Mouse (Mus musculus): ENCODE data around the gene Plpp7. TPM values are rescaled to one million over a fixed set of nuclear protein-coding genes. Genes with fewer than 3 reads are reported as not detected.

Plpp7 gene
- total RNA-seq (2021): 10 to 100 TPM; 26.1 to 30.9 TPM
- long read RNA-seq, experiment 1, transcript Plpp7-201 (2 exons, 1,947 nt): major isoform, 71 of 72 reads
- long read RNA-seq, experiment 1, partial matches to known transcripts: 0 of 72 reads
- long read RNA-seq, experiment 1, other reads (novel, unspliced or antisense): 1 of 72 reads
- long read RNA-seq, experiment 2, transcript Plpp7-201 (2 exons, 1,947 nt): major isoform, 46 of 51 reads
- long read RNA-seq, experiment 2, partial matches to known transcripts: 0 of 51 reads
- long read RNA-seq, experiment 2, other reads (novel, unspliced or antisense): 3 of 51 reads

DNA sequence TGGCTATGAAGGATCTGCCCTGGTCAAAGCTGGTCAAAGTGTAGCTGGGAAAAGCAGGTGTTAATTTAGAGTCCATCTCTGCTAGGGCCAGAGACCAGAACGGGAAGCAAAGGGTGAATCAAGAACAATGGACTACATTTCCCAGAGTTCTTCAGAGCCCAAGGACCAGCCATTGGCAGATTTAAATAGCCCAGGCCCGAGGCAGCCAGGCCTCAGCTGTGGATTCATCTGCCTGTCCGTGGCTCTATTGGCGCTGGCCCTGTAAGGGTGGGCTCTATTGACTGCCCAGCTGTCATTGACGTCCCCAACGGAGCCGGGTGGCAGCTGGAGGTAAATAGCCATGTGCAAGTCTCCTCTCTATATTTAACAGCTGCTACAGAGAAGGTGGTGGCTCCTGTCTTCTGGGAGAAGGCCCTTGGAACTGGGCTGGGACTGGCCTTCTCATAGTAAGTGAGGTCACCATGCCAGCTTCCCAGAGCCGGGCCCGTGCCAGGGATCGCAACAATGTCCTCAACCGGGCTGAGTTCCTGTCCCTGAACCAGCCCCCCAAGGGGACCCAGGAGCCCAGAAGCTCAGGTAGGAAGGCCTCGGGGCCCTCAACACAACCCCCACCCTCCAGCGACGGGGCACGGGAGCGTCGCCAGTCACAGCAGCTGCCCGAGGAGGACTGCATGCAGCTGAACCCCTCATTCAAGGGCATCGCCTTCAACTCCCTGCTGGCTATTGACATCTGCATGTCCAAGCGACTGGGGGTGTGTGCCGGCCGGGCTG lies at the start of gene Plpp7:
Gene Plpp7, plus strand, starts transcription at position 178 of the 771 bp plus-strand sequence.
- peak; percentile 75 to 78 for DNase-seq
- intact Hi-C loops (cut with DNase I): no loop called here

DNA sequence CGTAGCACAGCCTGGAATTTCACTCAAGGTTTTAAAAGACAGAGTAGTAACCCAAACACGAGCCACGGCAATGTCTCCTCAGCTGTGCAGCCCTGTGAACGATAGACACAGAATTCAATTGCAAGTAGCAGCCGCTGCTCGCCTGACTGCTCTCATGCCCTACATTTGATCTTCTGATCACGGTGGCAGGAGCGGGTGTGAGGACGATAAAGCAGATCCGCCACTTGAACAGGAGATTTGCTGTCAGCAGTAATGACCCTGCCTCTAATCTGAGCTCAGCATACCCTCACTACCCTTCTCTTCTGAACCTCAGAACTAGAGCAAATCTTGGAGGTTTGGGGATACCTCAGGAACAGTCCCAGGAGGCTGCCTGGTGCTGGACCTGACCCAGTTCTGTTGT lies 49.3 kb upstream of the Plpp7 start:
- intact Hi-C loops (cut with DNase I): no loop called here
- peak in 1 of 2 experiments; percentile 33 for DNase-seq

DNA sequence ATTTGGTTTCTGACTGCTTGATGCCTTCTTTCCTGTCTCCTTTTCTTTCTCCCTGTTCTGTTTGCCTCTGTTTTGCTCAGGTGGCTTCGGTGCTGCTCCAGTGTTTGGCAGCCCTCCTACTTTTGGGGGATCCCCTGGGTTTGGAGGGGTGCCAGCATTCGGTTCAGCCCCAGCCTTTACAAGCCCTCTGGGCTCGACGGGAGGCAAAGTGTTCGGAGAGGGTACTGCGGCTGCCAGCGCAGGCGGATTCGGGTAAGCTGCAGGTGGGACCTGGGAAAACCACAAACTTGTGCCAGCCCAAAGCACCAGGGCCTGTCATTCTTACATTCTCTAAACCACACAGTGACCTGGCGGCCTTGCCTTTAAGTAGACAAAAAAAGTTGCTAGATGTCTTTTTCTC lies 48.0 kb upstream of the Plpp7 start:
- peak in 1 of 2 experiments; percentile 29 for DNase-seq
- intact Hi-C loops (cut with DNase I): no loop called here

DNA sequence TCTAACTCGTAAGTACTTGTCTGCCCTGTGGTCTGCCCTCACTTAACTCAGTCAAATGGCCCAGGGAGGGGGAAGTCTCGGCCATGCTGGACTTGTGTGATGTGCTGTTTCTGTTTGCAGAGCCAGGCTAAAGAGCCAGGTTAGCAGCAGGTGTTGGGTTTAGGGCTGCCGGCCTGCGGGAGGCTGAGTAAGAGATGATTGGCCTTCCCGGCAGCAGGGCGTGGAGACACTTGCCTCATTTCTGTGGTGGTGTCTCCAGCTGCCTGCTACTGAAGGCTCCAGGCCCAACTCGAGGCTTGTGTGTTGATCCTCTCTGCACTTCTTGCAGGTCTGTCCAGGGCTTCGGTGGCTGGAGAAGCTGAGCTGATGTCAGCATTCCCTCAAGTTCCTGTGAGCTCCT lies 43.5 kb upstream of the Plpp7 start:
- intact Hi-C loops (cut with DNase I): no loop called here
- DNase-seq: no peak

DNA sequence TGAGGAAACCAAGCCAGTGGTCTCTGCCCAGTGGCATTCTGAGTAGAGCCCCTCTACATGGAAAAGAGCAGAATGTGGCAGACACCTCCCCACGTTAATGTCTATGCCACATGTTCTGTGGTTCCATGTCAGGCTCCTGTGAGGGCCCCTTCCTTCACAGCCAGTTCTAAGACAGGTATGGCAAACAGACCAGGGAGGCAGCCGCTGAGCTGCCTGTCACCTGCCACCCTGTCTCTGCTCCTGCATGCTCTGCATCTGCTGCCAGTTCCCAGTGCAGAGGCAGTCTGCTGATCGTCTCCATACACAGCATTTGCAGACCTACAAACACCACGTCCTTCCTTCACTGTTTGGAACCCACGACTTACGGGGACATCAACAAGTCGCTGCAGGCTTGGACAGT lies 42.9 kb upstream of the Plpp7 start:
- intact Hi-C loops (cut with DNase I): no loop called here
- DNase-seq: no peak

DNA sequence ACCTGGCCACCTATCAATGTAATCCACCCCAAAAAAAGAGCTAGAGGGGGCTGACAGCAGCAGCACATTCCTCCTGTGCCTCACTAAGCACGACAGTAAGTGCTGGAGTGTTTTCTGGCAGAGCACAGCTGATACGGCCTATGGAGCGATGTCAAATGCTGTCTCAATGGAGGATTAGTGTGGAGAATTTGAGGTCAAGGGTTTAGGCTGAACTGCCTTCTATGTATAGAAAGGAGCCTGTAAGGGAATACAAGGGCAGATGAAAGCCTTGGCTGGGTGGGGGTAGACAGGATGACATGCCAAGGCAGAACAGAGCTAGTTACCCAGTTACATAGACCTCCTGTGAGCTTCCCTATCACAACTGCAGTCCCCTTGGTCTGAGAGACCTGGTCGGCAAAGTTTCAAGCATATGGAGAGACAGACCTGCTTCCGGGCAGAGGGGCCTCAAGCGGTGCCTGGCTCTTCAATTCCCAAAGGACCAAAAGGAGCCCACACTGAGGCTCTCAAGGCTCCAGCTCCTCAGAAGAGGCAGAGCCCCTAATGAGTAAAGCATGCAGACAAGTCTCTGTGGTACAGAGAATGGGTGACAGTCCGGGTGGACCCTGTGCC lies 39.9 kb upstream of the Plpp7 start:
- no peak for DNase-seq
- intact Hi-C loops (cut with DNase I): no loop called here

DNA sequence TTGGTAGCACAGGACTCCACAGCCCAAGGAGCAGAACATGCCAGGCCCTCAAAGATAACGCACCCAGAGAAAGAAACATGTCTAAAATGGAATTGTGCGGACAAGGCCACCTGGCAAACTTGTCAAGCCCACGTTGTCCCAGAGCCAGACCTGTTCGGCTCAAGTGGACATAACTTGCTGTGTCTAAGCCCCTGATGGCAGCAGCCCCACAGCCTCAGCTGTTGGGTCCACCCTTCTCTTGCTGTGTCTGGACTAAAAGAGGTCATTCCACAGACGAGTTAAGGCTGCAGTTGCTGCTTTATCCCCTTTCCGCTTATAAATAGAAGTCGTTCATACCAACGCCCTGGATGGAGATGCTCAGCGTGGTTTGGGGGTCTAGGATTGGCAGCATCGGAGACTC lies 38.8 kb upstream of the Plpp7 start:
- peak in 1 of 2 experiments; percentile 25 for DNase-seq
- intact Hi-C loops (cut with DNase I): no loop called here

DNA sequence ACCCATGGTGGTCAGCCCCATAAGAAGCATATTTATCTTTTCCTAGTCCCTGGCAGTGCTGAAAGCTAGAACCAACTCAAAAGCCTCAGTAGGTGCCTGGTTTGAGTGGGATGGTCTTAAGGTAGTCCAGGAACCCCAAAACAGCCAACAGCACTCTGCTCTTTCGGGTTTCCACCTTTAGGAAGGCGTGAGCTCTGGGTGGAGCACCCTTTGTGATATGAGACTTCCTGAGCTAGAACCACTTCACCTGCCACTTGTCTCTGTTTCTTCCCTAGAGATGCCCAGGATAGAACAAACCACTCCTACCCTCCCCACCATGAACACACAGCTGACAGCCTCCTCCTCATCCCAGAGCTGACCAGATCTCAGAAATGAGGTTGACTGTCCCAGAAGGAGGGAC lies 38.0 kb upstream of the Plpp7 start:
- intact Hi-C loops (cut with DNase I): no loop called here
- no peak for DNase-seq

DNA sequence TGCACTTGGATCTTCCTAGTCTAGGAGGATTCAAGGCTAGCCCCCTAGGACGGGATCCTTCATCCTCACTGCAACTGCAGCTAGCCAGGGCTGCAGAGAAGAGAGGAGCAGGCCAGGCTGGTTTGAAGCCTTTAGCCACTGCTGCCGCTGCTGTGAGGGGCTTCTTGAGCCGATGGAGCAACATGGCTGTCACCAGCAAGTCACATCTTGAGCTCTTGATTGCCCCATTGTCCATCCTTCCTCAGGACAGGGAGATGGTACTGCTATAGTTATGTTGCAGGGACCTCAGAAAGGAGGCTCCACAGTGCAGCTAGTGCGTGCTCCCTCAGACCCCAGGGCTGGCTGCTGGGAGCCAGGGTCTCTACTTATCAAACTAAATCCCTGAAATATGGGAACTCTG lies 37.5 kb upstream of the Plpp7 start:
- intact Hi-C loops (cut with DNase I): no loop called here
- DNase-seq: no peak

DNA sequence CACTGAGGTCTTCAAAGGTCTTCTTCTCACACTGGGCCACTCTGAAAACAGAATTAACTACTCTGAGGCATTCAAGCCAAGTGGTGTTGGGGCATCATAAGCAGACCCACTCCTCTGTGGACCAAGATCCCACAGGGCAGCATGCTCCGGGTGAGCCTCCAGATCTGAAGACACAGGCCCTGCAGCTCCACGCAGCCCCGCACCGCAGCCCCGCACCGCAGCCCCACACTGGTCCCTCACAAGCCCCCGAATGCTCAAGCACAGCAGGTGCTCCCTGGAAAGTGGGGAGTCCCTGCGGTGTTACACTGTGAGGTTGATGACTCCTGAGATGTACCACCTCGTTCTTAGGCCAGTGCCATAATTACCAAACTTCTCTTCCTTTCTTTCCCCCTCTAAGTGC lies 37.1 kb upstream of the Plpp7 start:
- intact Hi-C loops (cut with DNase I): no loop called here
- no peak for DNase-seq

DNA sequence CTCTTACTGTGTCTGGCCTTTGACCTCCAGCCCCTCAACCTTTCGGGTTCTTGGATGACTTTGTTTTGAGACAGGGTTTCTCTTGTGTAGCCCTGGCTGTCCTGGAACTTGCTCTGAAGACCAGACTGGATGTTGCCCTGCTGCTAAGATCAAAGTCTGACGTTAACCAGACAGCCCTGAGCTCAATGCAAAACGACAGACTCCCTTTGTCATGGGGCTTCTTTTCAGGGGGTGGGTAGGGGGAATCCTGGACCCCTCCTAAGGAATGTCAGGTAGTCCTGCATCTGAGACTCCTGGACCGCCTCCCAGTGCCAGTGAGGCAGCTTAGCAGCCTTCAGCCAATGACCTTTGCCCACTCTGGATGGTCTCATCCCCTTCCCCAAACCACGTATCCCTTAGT lies 36.6 kb upstream of the Plpp7 start:
- intact Hi-C loops (cut with DNase I): no loop called here
- DNase-seq: no peak

DNA sequence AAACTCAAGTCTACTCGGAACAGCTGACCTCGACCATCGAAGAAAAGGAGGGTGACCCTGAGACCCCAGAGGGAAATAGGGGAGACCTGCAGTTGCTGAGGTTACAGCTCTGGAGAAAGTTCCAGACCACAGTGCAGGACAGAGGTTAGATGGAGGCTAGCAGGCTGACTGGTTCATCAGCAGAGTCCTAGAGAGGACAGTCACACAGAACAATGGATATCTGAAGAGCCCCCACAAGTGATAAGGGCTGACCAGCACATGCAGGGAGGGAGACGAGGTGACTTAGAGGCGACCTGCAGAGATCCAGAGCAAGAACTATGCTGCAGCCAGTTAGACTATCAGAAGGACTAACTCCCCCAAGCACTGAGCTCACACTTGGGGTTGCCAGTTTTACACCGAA lies 35.7 kb upstream of the Plpp7 start:
- intact Hi-C loops (cut with DNase I): no loop called here
- no peak for DNase-seq

DNA sequence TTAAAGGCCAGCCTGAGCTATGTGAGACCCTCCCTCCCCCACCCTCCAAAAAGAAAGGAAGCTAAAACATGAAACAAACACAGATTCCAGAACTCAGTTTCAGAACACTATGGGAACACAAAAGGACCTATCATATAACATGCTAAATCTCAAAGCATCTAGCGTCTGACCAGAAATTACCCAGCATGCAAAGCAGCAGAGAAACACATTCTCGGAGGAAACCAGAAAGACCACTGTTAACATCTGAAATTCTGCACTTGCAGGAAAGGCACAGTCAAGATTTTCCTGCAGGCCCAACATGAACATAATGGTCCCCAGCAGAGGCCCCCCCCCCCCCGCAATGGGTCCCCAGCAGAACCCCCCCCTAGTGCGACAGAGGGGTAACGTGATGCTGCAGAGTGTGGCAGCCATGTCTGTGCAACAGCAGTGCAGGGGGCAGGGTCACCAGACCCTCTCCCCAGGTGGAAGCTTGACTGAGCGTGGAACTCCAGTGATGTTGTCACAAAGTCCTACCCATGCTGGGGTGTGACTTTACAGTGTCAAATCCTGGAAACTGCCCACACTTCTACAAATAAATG lies 35.0 kb upstream of the Plpp7 start:
- intact Hi-C loops (cut with DNase I): no loop called here
- DNase-seq: no peak

DNA sequence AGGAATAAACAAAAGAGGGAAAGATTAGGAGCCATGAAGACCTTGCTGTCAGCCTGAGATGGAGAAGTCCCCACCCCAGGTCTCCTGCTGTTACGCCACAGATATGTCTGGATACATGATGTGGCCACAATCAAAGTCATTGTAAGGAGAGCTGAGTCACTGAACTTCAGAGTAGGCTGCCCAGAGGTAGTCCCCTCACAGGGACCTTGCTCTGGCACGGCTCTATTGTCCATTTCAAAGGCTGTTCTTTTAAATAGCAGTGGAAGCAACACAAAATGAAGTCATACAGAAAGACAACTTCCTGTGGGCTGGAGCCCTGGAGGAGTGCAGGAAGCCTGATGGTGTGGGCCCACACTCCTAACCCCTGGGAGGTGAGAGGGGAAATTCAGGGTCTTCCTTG lies 34.1 kb upstream of the Plpp7 start:
- intact Hi-C loops (cut with DNase I): no loop called here
- no peak for DNase-seq

DNA sequence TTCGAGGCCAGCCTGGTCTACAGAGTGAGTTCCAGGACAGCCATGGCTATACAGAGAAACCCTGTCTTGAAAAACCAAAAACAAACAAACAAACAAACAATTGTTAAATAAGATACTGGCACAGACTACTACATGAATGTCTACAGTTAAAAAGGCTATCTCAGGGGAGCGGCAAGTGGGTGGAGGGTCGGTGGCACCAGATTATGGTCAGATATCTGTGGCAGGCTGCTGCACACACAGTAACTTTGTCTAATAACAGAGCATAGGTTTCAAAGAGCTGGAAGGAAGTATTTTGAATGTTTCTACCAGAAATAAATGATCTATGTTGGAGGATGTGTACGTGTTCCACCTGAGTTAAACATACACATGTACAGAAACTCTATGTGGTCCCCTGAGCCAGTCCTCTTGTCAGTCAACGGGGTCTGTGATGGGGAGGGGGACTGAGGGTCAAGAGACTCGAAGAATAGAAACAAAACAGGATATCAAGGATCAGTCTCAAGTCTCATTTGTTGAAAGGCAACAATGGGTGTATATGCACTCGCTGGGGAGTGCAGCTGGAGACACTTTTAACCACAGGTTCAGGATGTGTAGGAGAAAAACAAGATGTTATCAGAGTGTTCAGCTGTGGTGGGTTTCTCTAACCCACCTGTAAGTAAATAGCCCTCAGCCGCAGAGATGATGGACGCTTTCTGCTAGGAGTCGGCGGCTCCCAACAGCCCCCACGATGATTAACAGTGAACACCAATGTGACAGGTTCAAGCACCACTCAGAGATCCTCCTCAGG lies 33.4 kb upstream of the Plpp7 start:
- no peak for DNase-seq
- intact Hi-C loops (cut with DNase I): no loop called here

DNA sequence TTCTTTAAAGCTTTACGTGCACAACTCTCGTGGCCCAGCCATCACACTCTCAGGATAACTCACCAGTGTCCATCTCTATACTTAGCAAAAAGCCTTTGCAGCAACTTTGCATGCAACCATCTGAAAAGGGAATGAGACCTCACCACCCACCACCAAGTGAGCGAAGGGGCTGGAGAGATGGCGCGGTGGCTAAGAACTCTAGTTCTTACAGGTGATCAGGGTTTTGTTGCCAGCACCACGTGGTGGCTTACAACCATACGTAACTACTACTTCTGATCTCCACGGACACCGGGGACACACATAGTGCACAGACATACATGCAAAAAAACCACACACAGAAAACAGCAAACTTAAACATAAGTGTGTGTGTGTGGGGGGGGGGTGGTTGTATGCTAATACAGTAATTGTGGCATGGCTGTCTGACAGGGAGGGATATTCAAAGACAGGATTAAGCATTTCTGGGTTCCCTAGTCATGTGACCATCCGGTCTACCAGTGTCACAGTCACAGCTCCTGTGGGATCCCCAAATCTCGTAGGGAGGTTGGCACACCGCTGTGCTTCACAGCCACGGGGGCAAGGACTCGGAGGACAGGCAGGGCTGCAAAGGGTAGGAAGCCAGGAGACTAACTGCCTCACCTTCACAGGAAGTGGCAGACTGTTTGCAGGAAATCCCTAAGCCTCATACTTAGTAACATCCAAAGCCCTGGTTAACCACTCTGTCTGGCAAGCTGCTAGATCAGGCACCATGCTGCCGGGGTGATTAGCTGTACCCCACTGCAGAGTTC lies 32.5 kb upstream of the Plpp7 start:
- intact Hi-C loops (cut with DNase I): no loop called here

DNA sequence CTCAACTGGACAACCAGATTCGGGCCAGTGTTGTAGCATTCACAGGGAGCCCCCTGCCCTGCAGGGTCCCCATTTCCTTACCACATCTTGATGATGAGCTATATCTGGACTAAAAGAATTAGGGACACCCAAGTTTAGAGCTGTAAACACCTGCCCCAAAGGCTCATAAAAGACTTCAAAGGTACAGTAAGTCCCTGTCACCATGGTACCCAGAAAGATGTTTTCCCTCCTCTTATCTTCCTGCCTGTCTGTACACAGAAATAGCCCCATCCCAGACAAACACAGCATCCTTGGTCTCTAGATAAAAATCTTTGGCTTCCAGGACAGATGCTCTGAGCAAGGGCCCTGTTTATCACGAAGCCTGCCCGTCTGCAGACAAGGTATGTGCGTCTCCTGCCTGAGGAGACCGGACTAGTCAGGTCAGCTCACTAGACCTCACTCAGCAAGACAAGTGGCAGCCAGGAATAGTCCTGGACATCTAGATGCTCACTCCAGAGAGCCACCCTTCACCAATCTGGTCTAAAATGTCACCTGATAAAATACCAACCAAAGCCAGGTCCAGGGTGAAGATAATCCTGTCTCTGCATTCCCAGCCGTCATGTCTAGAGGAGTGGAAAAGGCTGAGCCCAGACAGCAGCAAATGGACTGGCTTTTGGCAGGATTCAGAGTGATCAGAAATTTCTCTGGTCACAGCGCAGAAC lies 31.7 kb upstream of the Plpp7 start:
- intact Hi-C loops (cut with DNase I): no loop called here
- peak in 1 of 2 experiments; percentile 26 for DNase-seq

More for the DNA sequence above, 32.5 kb upstream of the Plpp7 start:
- no peak for DNase-seq

DNA sequence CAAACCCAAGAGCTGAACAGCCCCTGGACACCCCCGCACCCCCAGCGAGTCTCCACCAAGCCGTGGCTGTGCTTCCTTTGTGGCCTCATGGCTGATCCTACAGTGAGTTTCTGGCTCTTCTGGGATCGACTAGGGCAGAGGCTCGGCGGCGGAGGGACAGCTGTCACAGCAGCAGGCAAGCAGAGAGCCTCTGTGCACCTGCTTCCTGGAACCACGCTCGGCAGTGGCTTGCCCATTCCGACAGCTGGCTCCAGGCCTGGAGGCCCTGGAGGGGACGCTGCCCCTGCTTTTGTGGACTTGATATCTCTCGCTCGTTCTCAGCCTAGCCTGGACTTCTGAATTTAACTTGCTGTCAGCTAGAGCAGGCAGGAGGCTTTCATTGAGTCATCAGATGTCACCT lies 30.4 kb upstream of the Plpp7 start:
- intact Hi-C loops (cut with DNase I): no loop called here
- DNase-seq: peak in 1 of 2 experiments; percentile 55

DNA sequence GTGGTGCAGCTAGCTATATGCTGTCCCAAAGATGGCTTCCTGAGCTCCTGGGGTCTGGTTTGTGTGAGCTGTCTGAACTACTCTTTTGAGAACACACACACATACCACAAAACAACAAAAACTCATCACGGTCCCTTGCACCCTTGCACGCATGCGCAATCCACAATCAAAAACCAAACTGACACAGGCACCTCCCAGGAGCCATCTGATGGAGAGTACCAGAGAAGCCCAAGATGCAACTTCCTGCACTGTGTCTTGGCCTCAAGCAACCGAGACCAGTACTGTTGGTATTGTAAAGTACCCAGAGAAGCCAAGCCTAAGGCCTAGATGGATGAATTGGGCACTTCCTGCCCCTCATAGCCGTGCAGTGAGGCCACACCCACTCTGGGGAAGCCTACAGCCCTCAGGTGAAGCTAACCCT lies 29.9 kb upstream of the Plpp7 start:
- intact Hi-C loops (cut with DNase I): no loop called here

More for the DNA sequence above, 29.9 kb upstream of the Plpp7 start:
- DNase-seq: no peak
